Mouse (Mus musculus) inflammation-experienced regulatory T-cells, adult 16 weeks (primary cell): ENCODE data around the gene Olfr654. TPM values are rescaled to one million over a fixed set of nuclear protein-coding genes. Genes with fewer than 3 reads are reported as not detected.

Experiments
- polyA plus RNA-seq: library from polyadenylated mRNA; unstranded; fragments of 100-300 nt; shearing (Covaris generic); gene quantifications from one replicate; pipeline ENCODE4 v1.2.1, GENCODE M21; 2017

The Olfr654 gene
- polyA plus RNA-seq: not detected

GRCm38 (mm10) chr7:104586725-104587124 is at the start of gene Olfr654:
TSS of gene Olfr654 (plus strand) at chr7:104587025.

GRCm38 (mm10) chr7:104549833-104550232 is 37.0 kb upstream of the Olfr654 start, which contains the start of gene Olfr651:
TSS of gene Olfr651 (plus strand) at chr7:104550133.

GRCm38 (mm10) chr7:104560601-104561000 is 26.2 kb upstream of the Olfr654 start, which contains the start of gene Olfr652:
TSS of gene Olfr652 (plus strand) at chr7:104560901.

GRCm38 (mm10) chr7:104577014-104577413 is 9.8 kb upstream of the Olfr654 start, which contains the start of gene Olfr653:
TSS of gene Olfr653 (plus strand) at chr7:104577314.

GRCm38 (mm10) chr7:104601679-104602078 is 14.9 kb downstream of the Olfr654 start, which contains the start of gene Olfr655:
TSS of gene Olfr655 (minus strand) at chr7:104601779.

GRCm38 (mm10) chr7:104613655-104614054 is 26.8 kb downstream of the Olfr654 start, which contains the start of gene Olfr656:
TSS of gene Olfr656 (plus strand) at chr7:104613955.

GRCm38 (mm10) chr7:104624494-104624893 is 37.7 kb downstream of the Olfr654 start, which contains the start of gene Olfr657:
TSS of gene Olfr657 (plus strand) at chr7:104624794.

Other genes with a start within 250 kb of the Olfr654 start
- gene Trim12c, start 233.7 kb upstream of the Olfr654 start, polyA plus RNA-seq: 25.4 TPM
- gene Trim30b, start 217.1 kb upstream of the Olfr654 start, polyA plus RNA-seq: 1.3 TPM
- gene Trim30c, start 186.2 kb upstream of the Olfr654 start, polyA plus RNA-seq: 1.1 TPM
- gene Trim30a, start 121.8 kb upstream of the Olfr654 start, polyA plus RNA-seq: 67.1 TPM
- gene Trim30d, start 79.2 kb upstream of the Olfr654 start, polyA plus RNA-seq: 28.0 TPM
- not detected for gene Olfr651, start 36.9 kb upstream of the Olfr654 start, polyA plus RNA-seq
- gene Olfr652, start 26.1 kb upstream of the Olfr654 start, polyA plus RNA-seq: not detected
- gene Olfr653, start 9.7 kb upstream of the Olfr654 start, polyA plus RNA-seq: not detected
- gene Olfr655, start 14.8 kb downstream of the Olfr654 start, polyA plus RNA-seq: not detected
- gene Olfr656, start 26.9 kb downstream of the Olfr654 start, polyA plus RNA-seq: not detected
- gene Olfr657, start 37.8 kb downstream of the Olfr654 start, polyA plus RNA-seq: not detected
- not detected for gene Olfr658, start 60.3 kb downstream of the Olfr654 start, polyA plus RNA-seq
- 0.10 TPM for gene Olfr659, start 79.7 kb downstream of the Olfr654 start, polyA plus RNA-seq
- gene Olfr661, start 99.5 kb downstream of the Olfr654 start, polyA plus RNA-seq: not detected
- not detected for gene Usp17le, start 190.4 kb downstream of the Olfr654 start, polyA plus RNA-seq